Mouse (Mus musculus) gonadal fat pad, adult 2 months (tissue): ENCODE measurements at regions not wholly inside any gene's neighbourhood (a gene's known extent, or its start where the extent isn't known, plus 50 kb on each side); places are given as distances from the start of the nearest gene placed in this dataset.

Experiments used
- DNase-seq: peaks from one replicate; pipeline ENCODE4 v3.0.0-alpha.2; 2012; ENCODE audit warnings: low read depth

GRCm38 (mm10) chr1:120759380-120759779, 157.2 kb downstream of the En1 start:
- DNase-seq, result no peak

GRCm38 (mm10) chr1:120761364-120761763, 159.1 kb downstream of the En1 start:
- DNase-seq, result no peak

GRCm38 (mm10) chr1:120762498-120762897, 160.3 kb downstream of the En1 start:
- DNase-seq, result no peak

- no peak for DNase-seq
Observed at GRCm38 (mm10) chr1:120762921-120763595, 160.8 kb downstream of the En1 start.

GRCm38 (mm10) chr1:120767054-120767453, 164.8 kb downstream of the En1 start:
- DNase-seq, result no peak

- DNase-seq, result no peak
Observed at GRCm38 (mm10) chr1:120771269-120771668, 169.1 kb downstream of the En1 start.

GRCm38 (mm10) chr1:120776906-120777305, 174.7 kb downstream of the En1 start:
- DNase-seq, result no peak

- DNase-seq, result no peak
Observed at GRCm38 (mm10) chr1:120777468-120777867, 175.2 kb downstream of the En1 start.

GRCm38 (mm10) chr1:120795245-120795644, 193.0 kb downstream of the En1 start:
- DNase-seq, result no peak

- DNase-seq, result no peak
Observed at GRCm38 (mm10) chr1:120801248-120801979, 199.2 kb downstream of the En1 start.

GRCm38 (mm10) chr1:120801980-120802364, 199.8 kb downstream of the En1 start:
- DNase-seq, result no peak

GRCm38 (mm10) chr1:120814441-120814840, 212.2 kb downstream of the En1 start:
- DNase-seq, result no peak

- DNase-seq, result no peak
Observed at GRCm38 (mm10) chr1:120816237-120816820, 214.1 kb downstream of the En1 start.

- DNase-seq, result no peak
Observed at GRCm38 (mm10) chr1:120817563-120817962, 215.3 kb downstream of the En1 start.

GRCm38 (mm10) chr1:120831975-120832374, 229.8 kb downstream of the En1 start:
- DNase-seq, result no peak

- no peak for DNase-seq
Observed at GRCm38 (mm10) chr1:120842596-120842995, 240.4 kb downstream of the En1 start.

GRCm38 (mm10) chr1:120846146-120846545, 243.9 kb downstream of the En1 start:
- DNase-seq, result no peak

GRCm38 (mm10) chr1:120851860-120852503, 249.8 kb downstream of the En1 start:
- no peak for DNase-seq

GRCm38 (mm10) chr1:120857566-120857965, 255.3 kb downstream of the En1 start:
- no peak for DNase-seq

- DNase-seq, result no peak
Observed at GRCm38 (mm10) chr1:120859546-120859945, 257.3 kb downstream of the En1 start.

GRCm38 (mm10) chr1:120872554-120872953, 270.3 kb downstream of the En1 start:
- no peak for DNase-seq

- no peak for DNase-seq
Observed at GRCm38 (mm10) chr1:120882959-120883549, 280.8 kb downstream of the En1 start.
